Mouse (Mus musculus): ENCODE data around the gene Slc5a10.

The Slc5a10 gene

GRCm38 (mm10) chr11:61714346-61715117 is 6.1 kb downstream of the Slc5a10 start:
- ChIA-PET POLR2A (interaction anchor here (0.5 to 1.7 kb wide), 20 partner anchors 10 to 1201 kb away, joined by 3 to 7 read pairs (median 4); partner anchors contain the start of genes Fam83g (in 2 of the 4) and Ubb (in 1 of the 4)), CTCF (interaction anchor here (0.5 to 2.9 kb wide), 94 partner anchors 9 to 610 kb away, joined by 3 to 68 read pairs (median 4); partner anchors contain the start of genes Fam83g (in 2 of the 4), Aldh3a2 (in 1 of the 4), Grap (in 1 of the 4) and Slc47a2 (in 1 of the 4))

DNA sequence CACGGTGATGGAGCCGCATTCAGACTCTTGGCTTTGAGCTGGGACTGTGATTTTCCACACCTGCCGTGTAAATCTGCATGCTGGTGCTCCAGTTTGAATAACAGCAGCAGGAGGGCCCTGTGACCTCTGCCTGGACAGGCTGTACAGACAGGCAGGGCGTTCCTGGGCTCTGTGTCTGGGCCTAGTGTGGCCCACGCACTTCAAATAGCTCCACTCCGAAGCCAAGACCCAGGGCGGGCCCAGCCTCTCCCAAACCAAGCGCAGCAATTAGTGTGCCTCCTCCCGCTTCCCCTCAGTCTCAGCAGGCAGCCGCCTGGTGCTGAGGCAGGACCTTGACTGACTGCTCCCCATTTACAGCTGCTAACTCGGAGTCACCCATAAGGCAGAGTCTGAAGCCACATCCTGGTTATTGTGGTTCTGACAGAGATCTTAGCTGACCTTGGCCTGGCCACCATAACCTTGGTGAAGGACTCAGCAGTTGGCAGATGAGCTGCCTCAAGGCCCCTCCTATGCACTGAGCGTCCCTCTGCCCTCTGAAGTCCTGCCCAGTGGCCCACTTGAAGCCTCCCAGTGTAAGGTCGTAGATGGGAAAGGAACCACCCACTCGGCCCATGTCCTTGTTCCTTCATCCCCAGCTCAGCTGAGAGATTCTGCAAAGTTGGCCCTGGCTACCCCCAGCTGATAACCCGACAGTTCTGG is 7.3 kb downstream of the Slc5a10 start:
- POLR2A ChIA-PET, result interaction anchor here in 2 of 4 experiments (0.5 to 1.3 kb wide), 10 partner anchors 15 to 84 kb away, joined by 3 to 5 read pairs (median 3); partner anchors contain the start of gene Fam83g (in 1 of the 2)
- CTCF ChIA-PET, result interaction anchor here (0.7 to 2.9 kb wide), 23 partner anchors 9 to 296 kb away, joined by 3 to 68 read pairs (median 4); no protein-coding TSS in a partner anchor

GRCm38 (mm10) chr11:61708928-61709327 is 11.7 kb downstream of the Slc5a10 start:
- POLR2A ChIA-PET, result interaction anchor here (0.5 to 1.3 kb wide), 10 partner anchors 10 to 89 kb away, joined by 3 to 5 read pairs (median 3); partner anchors contain the start of genes Fam83g (in 1 of the 4) and Prpsap2 (in 1 of the 4)
- CTCF ChIA-PET, result interaction anchor here in 3 of 4 experiments (0.6 to 2.8 kb wide), 13 partner anchors 25 to 1386 kb away, joined by 3 to 13 read pairs (median 4); partner anchors contain the start of gene Fam83g (in 1 of the 3)

DNA sequence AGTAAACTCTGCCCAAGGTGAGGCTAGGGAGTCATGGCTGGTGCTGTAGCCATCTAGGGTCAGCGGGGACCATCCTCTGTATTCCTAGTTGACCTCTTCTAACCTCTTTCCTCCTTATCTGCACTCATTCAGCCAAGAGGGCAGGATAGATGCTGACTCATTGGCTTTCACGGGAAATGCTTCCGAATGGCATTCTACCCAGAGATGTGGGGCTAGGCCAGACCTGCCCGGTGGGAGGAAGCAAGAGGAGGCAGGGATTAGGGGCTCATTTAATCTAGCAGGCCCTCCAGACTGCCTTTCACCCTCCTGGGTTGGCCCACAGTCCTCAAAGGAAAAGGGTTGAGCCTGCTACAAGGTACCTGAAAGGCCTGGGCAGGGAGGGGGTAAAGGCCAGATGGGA is 14.4 kb downstream of the Slc5a10 start:
- ChIA-PET CTCF (interaction anchor here in 3 of 4 experiments (0.8 to 1.5 kb wide), 3 partner anchors 9 to 77 kb away, joined by 3 to 4 read pairs (median 3); no protein-coding TSS in a partner anchor), POLR2A (no interaction called here)

GRCm38 (mm10) chr11:61705581-61705980 is 15.0 kb downstream of the Slc5a10 start:
- CTCF ChIA-PET, result interaction anchor here (0.7 to 1.5 kb wide), 4 partner anchors 9 to 76 kb away, joined by 3 to 4 read pairs (median 3); no protein-coding TSS in a partner anchor
- POLR2A ChIA-PET, result interaction anchor here in 2 of 4 experiments (0.6 to 2.6 kb wide), 3 partner anchors 20 to 1340 kb away, joined by 3 to 8 read pairs (median 5); no protein-coding TSS in a partner anchor

DNA sequence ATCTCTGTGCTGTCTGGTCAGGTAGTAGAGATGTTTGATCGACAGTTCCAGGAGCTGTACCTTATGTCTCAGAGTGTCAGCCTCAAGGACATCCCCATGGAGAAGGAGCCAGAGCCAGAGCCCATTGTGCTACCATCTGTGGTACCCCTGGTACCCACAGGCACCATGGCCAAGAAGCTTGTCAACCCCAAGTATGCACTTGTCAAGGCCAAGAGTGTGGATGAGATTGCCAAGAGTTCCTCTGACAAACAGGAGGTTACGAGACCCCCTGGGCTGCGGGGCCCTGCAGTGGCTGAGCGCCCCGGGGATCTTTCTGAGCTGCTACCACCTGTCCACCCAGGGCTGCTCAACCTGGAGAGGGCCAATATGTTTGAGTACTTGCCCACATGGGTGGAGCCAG is 18.1 kb downstream of the Slc5a10 start:
- ChIA-PET CTCF (interaction anchor here in 2 of 4 experiments (1.0 to 1.6 kb wide), 3 partner anchors 11 to 285 kb away, joined by 3 to 11 read pairs (median 3); no protein-coding TSS in a partner anchor), POLR2A (interaction anchor here in 2 of 4 experiments (1.6 kb wide), 2 partner anchors 19 kb away, joined by 5 to 7 read pairs; partner anchors contain the start of gene Fam83g (in 2 of the 2))

DNA sequence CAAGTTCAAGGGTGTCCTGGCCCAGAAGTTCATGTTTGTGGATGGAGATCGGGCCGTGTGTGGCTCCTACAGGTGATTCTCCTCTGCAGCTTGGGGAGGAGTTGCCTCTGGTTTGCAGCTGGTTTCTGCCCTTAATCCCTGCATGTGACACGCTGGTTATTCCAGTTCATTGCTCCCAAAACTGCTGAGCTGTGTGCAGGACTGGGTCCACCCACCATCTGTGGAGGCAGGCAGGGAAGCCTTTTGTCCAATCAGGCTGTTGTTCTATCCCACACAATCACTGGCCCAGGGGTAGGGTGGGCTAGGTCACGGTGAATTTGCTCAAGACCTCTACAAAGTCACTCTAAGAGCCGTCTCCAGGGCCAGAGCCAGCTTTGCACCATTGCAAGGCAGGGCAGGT is 18.9 kb downstream of the Slc5a10 start:
- ChIA-PET CTCF (interaction anchor here in 2 of 4 experiments (1.0 to 1.6 kb wide), 5 partner anchors 12 to 284 kb away, joined by 3 to 11 read pairs (median 3); no protein-coding TSS in a partner anchor), POLR2A (interaction anchor here in 2 of 4 experiments (1.6 kb wide), 2 partner anchors 18 kb away, joined by 5 to 7 read pairs; partner anchors contain the start of gene Fam83g (in 2 of the 2))

- POLR2A ChIA-PET, result interaction anchor here in 2 of 4 experiments (2.4 to 3.0 kb wide), 2 partner anchors 11 to 14 kb away, joined by 6 to 9 read pairs; no protein-coding TSS in a partner anchor
- CTCF ChIA-PET, result interaction anchor here in 1 of 4 experiments (1.0 kb wide), 1 partner anchor 15 kb away, joined by 3 read pairs; no protein-coding TSS in a partner anchor
Measured at GRCm38 (mm10) chr11:61699933-61700332, 20.7 kb downstream of the Slc5a10 start.

DNA sequence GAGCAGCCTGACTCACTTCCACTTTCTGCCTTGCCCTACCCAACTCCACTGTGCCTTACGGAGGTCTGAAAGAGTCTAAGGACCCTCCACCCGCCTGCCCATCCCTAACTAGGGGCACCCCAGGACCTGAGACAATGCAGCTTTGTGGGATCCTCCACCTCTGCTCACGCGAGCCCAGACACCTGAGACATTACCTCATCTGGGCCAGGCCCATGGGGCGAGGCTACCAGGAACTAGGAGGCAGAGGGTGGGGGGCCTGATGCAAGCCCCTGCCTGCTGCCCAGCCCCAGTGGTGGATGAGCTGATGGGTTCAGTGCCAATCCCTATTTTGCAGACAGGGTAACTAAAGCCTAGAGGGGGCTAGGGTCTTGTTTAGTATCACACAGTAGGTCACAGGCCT is 21.2 kb downstream of the Slc5a10 start:
- CTCF ChIA-PET, result interaction anchor here in 1 of 4 experiments (1.6 kb wide), 1 partner anchor 15 kb away, joined by 3 read pairs; no protein-coding TSS in a partner anchor
- POLR2A ChIA-PET, result interaction anchor here in 2 of 4 experiments (1.0 to 3.0 kb wide), 4 partner anchors 9 to 14 kb away, joined by 3 to 9 read pairs (median 4); no protein-coding TSS in a partner anchor

DNA sequence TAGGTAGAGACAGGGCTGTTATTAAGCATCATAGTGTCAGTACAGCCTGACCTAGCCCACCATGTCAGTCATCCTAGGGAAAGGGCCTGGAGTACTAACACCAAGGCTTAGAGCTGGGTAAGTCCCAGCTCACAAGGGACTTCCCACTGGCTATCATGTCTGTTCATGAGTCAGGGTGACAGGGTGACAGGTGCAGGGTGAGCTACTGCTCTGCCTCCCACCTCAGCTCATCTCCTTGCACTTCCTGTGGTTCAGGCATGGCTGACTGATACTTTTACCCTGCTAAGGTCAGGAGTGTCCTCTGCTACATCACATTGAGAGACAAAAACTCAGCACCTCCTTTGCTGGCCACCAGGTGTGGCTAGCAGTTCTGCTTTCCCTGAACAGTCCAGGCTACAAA is 21.8 kb downstream of the Slc5a10 start:
- ChIA-PET CTCF (interaction anchor here in 2 of 4 experiments (1.0 to 1.6 kb wide), 2 partner anchors 16 kb away, joined by 3 to 4 read pairs; no protein-coding TSS in a partner anchor), POLR2A (interaction anchor here in 2 of 4 experiments (0.6 to 3.0 kb wide), 6 partner anchors 10 to 152 kb away, joined by 3 to 9 read pairs (median 4); no protein-coding TSS in a partner anchor)

DNA sequence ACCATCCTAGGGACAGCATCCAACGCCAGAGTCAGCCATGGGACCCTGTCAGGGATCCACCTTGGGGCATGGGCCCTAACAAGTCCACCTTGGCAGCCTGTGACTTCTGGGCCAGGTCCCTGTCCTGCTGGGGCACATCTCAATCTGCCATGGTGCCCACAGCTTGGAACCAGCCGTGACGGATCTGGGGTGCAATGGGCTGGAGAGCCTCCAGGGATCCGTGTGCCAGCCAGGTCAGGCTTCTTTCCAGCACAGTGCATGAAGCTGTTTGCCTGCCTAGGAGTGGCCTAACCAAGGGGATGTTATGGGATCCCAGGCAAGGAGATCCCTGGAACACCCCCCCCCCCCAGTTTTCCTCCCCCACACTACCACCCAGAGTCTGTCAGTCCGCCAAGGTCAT is 27.6 kb downstream of the Slc5a10 start:
- ChIA-PET POLR2A (interaction anchor here in 2 of 4 experiments (1.0 to 1.9 kb wide), 3 partner anchors 9 to 199 kb away, joined by 3 to 4 read pairs (median 3); partner anchors contain the start of genes Fam83g (in 1 of the 2) and Mapk7 (in 1 of the 2)), CTCF (interaction anchor here in 3 of 4 experiments (0.9 to 1.8 kb wide), 3 partner anchors 18 to 22 kb away, joined by 3 to 5 read pairs (median 5); no protein-coding TSS in a partner anchor)

- POLR2A ChIA-PET, result interaction anchor here in 3 of 4 experiments (0.9 to 6.9 kb wide), 11 partner anchors 9 to 192 kb away, joined by 3 to 104 read pairs (median 4); no protein-coding TSS in a partner anchor
- CTCF ChIA-PET, result interaction anchor here in 3 of 4 experiments (0.6 to 6.4 kb wide), 5 partner anchors 9 to 27 kb away, joined by 3 to 45 read pairs (median 5); no protein-coding TSS in a partner anchor
Measured at GRCm38 (mm10) chr11:61687595-61687994, 33.0 kb downstream of the Slc5a10 start.

- CTCF ChIA-PET, result interaction anchor here in 3 of 4 experiments (0.6 to 6.4 kb wide), 5 partner anchors 9 to 28 kb away, joined by 3 to 45 read pairs (median 5); no protein-coding TSS in a partner anchor
Measured at GRCm38 (mm10) chr11:61686906-61687453, 33.6 kb downstream of the Slc5a10 start.

DNA sequence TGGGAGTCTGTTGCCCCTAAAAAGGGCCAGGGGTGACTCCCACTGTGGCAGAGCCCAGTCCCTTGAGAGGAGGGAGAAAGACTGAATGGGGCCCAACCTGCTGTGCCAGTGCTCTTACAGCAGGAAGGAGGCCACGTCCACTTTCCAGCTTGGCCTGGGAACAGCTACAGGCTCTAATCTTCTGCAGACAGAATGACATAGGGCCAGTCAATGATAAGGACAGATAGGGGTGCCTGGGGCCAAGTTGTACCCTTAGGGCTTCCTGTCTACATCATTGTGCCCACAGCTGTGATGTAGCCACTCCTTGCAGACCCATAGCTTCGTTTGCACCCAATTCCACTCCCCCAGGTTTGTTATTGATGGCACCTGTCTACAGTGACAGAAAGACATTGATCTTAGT is 34.5 kb downstream of the Slc5a10 start:
- CTCF ChIA-PET, result interaction anchor here in 1 of 4 experiments (6.4 kb wide), 1 partner anchor 11 kb away, joined by 45 read pairs; no protein-coding TSS in a partner anchor
- POLR2A ChIA-PET, result interaction anchor here in 3 of 4 experiments (1.3 to 6.9 kb wide), 9 partner anchors 11 to 22 kb away, joined by 4 to 104 read pairs (median 9); no protein-coding TSS in a partner anchor

More at GRCm38 (mm10) chr11:61686906-61687453, 33.6 kb downstream of the Slc5a10 start:
- POLR2A ChIA-PET, result interaction anchor here in 3 of 4 experiments (0.9 to 6.9 kb wide), 10 partner anchors 9 to 191 kb away, joined by 3 to 104 read pairs (median 4); no protein-coding TSS in a partner anchor

- POLR2A ChIA-PET, result interaction anchor here in 3 of 4 experiments (0.5 to 6.9 kb wide), 18 partner anchors 7 to 321 kb away, joined by 3 to 104 read pairs (median 4); no protein-coding TSS in a partner anchor
- CTCF ChIA-PET, result interaction anchor here in 2 of 4 experiments (0.7 to 6.4 kb wide), 4 partner anchors 11 to 29 kb away, joined by 3 to 45 read pairs (median 4); no protein-coding TSS in a partner anchor
Measured at GRCm38 (mm10) chr11:61685119-61685725, 35.4 kb downstream of the Slc5a10 start.

Data from embryonic stem cell, embryonic (primary cell).